Mouse (Mus musculus) hindbrain, embryonic 11.5 days (tissue): ENCODE data around the gene Fcgbp. TPM values are rescaled to one million over a fixed set of nuclear protein-coding genes. Genes with fewer than 3 reads are reported as not detected.
A peak's percentile ranks its signal among the peaks of the same experiment; 100 is the strongest.

Source experiments
- ATAC-seq: fragments of 200-750 bp; cut with Nextera tagmentation; 2 replicates; pipeline ENCODE4 v1.8.0; 2017; ENCODE audit warnings: mild to moderate bottlenecking, moderate TSS enrichment, moderate library complexity; ENCODE audit not compliant: low FRiP score
- DNase-seq: peaks from one replicate; pipeline ENCODE4 v3.0.0-alpha.2; 2015; ENCODE audit warnings: low spot score
- H3K27ac ChIP-seq: fragments of 300-500 bp; sonication (generic); 2 replicates; pipeline ENCODE4 v1.5.1; 2014; ENCODE audit warnings: mild to moderate bottlenecking, low read depth, low read length
- H3K27me3 ChIP-seq: fragments of 300-500 bp; sonication (generic); 2 replicates; pipeline ENCODE4 v1.6.1; 2014; ENCODE audit warnings: mild to moderate bottlenecking, low read length, moderate library complexity, mixed read lengths; ENCODE audit not compliant: control insufficient read depth, insufficient read depth
- H3K36me3 ChIP-seq: fragments of 300-500 bp; sonication (generic); 2 replicates; pipeline ENCODE4 v1.6.1; 2014; ENCODE audit warnings: mild to moderate bottlenecking, low read length, moderate library complexity, mixed read lengths; ENCODE audit not compliant: control insufficient read depth, insufficient read depth
- H3K4me1 ChIP-seq: fragments of 300-500 bp; sonication (generic); replicated peaks from 2 replicates; pipeline ENCODE4 v1.6.1; 2014; ENCODE audit warnings: low read length, mixed read lengths; ENCODE audit not compliant: control insufficient read depth, insufficient read depth
- H3K4me2 ChIP-seq: fragments of 300-500 bp; sonication (generic); replicated peaks from 2 replicates; pipeline ENCODE4 v1.6.1; 2014; ENCODE audit warnings: mild to moderate bottlenecking, low read depth, low read length
- H3K4me3 ChIP-seq: fragments of 300-500 bp; sonication (generic); 2 replicates; pipeline ENCODE4 v1.5.1; 2014; ENCODE audit warnings: low read depth, low read length
- H3K9ac ChIP-seq: fragments of 300-500 bp; sonication (generic); 2 replicates; pipeline ENCODE4 v1.6.1; 2014; ENCODE audit warnings: low read depth, low read length
- H3K9me3 ChIP-seq: fragments of 300-500 bp; sonication (generic); 2 replicates; pipeline ENCODE4 v1.6.1; 2016; ENCODE audit warnings: low read length; ENCODE audit not compliant: control insufficient read depth
- WGBS: fragments of 180-500 bp; shearing (Covaris S2); extraction: QIAGEN DNeasy Blood & Tissue Kit; methylation state at CpG from one replicate; pipeline ENCODE4 v1.1.7; 2014; 5-methylcytosine and 5-hydroxymethylcytosine counted together
- polyA plus RNA-seq: library from polyadenylated mRNA; unstranded; fragments of >200 nt; fragmentation: Nextera tagmentation; extraction: Ambion mirVana; gene quantifications from 2 replicates; pipeline ENCODE4 v1.2.1, GENCODE M21; 2014

Gene Fcgbp
- polyA plus RNA-seq = 0.27 and 0.43 TPM in 2 replicates

- H3K27me3 ChIP-seq = no peaks in the 10 kb centered on the region
- ATAC-seq = no peak
- H3K27ac ChIP-seq = no peak within 1 kb of the TSS
- no peak for DNase-seq
- 86% methylated on average over 21 of the region's 21 CpGs for WGBS
- H3K36me3 ChIP-seq = no peaks in the 10 kb centered on the region
- no peaks in the 10 kb centered on the region for H3K9me3 ChIP-seq
- no peak within 1 kb of the TSS for H3K9ac ChIP-seq
- no peaks in the 10 kb centered on the region for H3K4me1 ChIP-seq
- H3K4me3 ChIP-seq = no peak within 1 kb of the TSS
- H3K4me2 ChIP-seq = no peak within 1 kb of the TSS
Observed at GRCm38 (mm10) chr7:28070531-28071298, at the start of gene Fcgbp. Gene Fcgbp (plus strand): TSS chr7:28071236.

- WGBS = 93% methylated on average over 4 of the region's 4 CpGs
- no peak for DNase-seq
Observed at GRCm38 (mm10) chr7:28044524-28044923, 26.5 kb upstream of the Fcgbp start.

GRCm38 (mm10) chr7:28049476-28050409 lies 21.3 kb upstream of the Fcgbp start, which contains the start of gene Psmc4:
Gene Psmc4 (minus strand): TSS chr7:28050101.
- H3K27me3 ChIP-seq = no peaks in the 10 kb centered on the region
- H3K36me3 ChIP-seq = peaks cover 7% of the 10 kb centered on the region
- ATAC-seq = peak; percentile 98
- peak within 1 kb of the TSS; percentile 73 for H3K4me3 ChIP-seq
- H3K4me2 ChIP-seq = peak within 1 kb of the TSS; percentile 60
- peak within 1 kb of the TSS; percentile 61 for H3K9ac ChIP-seq
- DNase-seq = peak; percentile 100
- peaks cover 3% of the 10 kb centered on the region; the same call in 1 of the 2 replicates for H3K4me1 ChIP-seq
- H3K9me3 ChIP-seq = no peaks in the 10 kb centered on the region
- H3K27ac ChIP-seq = no peak within 1 kb of the TSS
- WGBS = under 1% methylated on average over 52 of the region's 52 CpGs

More at GRCm38 (mm10) chr7:28044524-28044923, 26.5 kb upstream of the Fcgbp start:
- peaks cover 3% of the 10 kb centered on the region; the same call in 1 of the 2 replicates for H3K4me1 ChIP-seq
- H3K4me2 ChIP-seq = no peak overlapping the region
- ATAC-seq = no peak
- no peaks in the 10 kb centered on the region for H3K9me3 ChIP-seq
- H3K36me3 ChIP-seq = peaks cover 22% of the 10 kb centered on the region
- no peak overlapping the region for H3K27ac ChIP-seq
- no peak overlapping the region for H3K4me3 ChIP-seq
- no peak overlapping the region for H3K9ac ChIP-seq
- H3K27me3 ChIP-seq = no peaks in the 10 kb centered on the region

GRCm38 (mm10) chr7:28050584-28050983 lies 20.5 kb upstream of the Fcgbp start:
- no peak overlapping the region for H3K27ac ChIP-seq
- H3K9me3 ChIP-seq = no peaks in the 10 kb centered on the region
- DNase-seq = peak; percentile 1
- H3K27me3 ChIP-seq = no peaks in the 10 kb centered on the region
- H3K9ac ChIP-seq = 0 out of 2 replicates have a peak overlapping the region, but pooled peaks have one; percentile 20
- peaks cover 7% of the 10 kb centered on the region for H3K36me3 ChIP-seq
- 57% methylated on average over 17 of the region's 17 CpGs for WGBS
- H3K4me2 ChIP-seq = no peak overlapping the region
- H3K4me3 ChIP-seq = no peak overlapping the region
- ATAC-seq = peak; percentile 22; the same call in 1 of the 2 replicates
- H3K4me1 ChIP-seq = peaks cover 3% of the 10 kb centered on the region; the same call in 1 of the 2 replicates

- Histone ChIP-seq H3K4me2 (no peak overlapping the region), H3K27me3 (no peaks in the 10 kb centered on the region), H3K9ac (no peak overlapping the region), H3K4me1 (peaks cover 3% of the 10 kb centered on the region; the same call in 1 of the 2 replicates), H3K4me3 (no peak overlapping the region), H3K9me3 (no peaks in the 10 kb centered on the region), H3K27ac (no peak overlapping the region), H3K36me3 (peaks cover under 1% of the 10 kb centered on the region)
- 83% methylated on average over 6 of the region's 6 CpGs for WGBS
- no peak for DNase-seq
- ATAC-seq = no peak
Observed at GRCm38 (mm10) chr7:28053046-28053930, 17.7 kb upstream of the Fcgbp start.

GRCm38 (mm10) chr7:28059972-28060371 lies 11.1 kb upstream of the Fcgbp start:
- Histone ChIP-seq H3K36me3 (no peaks in the 10 kb centered on the region), H3K4me3 (no peak overlapping the region), H3K9ac (no peak overlapping the region), H3K27ac (no peak overlapping the region), H3K4me1 (no peaks in the 10 kb centered on the region), H3K27me3 (no peaks in the 10 kb centered on the region), H3K4me2 (no peak overlapping the region), H3K9me3 (no peaks in the 10 kb centered on the region)
- WGBS = 86% methylated on average over 1 of the region's 1 CpGs
- no peak for ATAC-seq
- no peak for DNase-seq

- H3K27me3 ChIP-seq = no peaks in the 10 kb centered on the region
- no peak overlapping the region for H3K4me3 ChIP-seq
- H3K36me3 ChIP-seq = no peaks in the 10 kb centered on the region
- no peak overlapping the region for H3K4me2 ChIP-seq
- H3K4me1 ChIP-seq = no peaks in the 10 kb centered on the region
- no peaks in the 10 kb centered on the region for H3K9me3 ChIP-seq
- ATAC-seq (no peak), DNase-seq (no peak)
- no peak overlapping the region for H3K9ac ChIP-seq
- WGBS = 78% methylated on average over 3 of the region's 3 CpGs
- no peak overlapping the region for H3K27ac ChIP-seq
Observed at GRCm38 (mm10) chr7:28068661-28069060, 2.4 kb upstream of the Fcgbp start.
